Mouse (Mus musculus) spleen, adult 2 months (tissue): Measurements from ENCODE around the gene H2-M10.6. TPM values are rescaled to one million over a fixed set of nuclear protein-coding genes. Genes with fewer than 3 reads are reported as not detected.

ENCODE experiments used
- DNase-seq, 2 experiments: peaks; one replicate each; pipeline versions ENCODE4 v3.0.0 to v3.0.0-alpha.2; 2012 to 2021; ENCODE audit warnings: low spot score in 2 of 2, low read depth in 1 of 2
- H3K27ac ChIP-seq: fragments of 200-500 bp; 2 replicates; pipeline ENCODE4 v1.5.1; 2012; ENCODE audit warnings: low read length, inconsistent platforms; ENCODE audit not compliant: insufficient read depth
- H3K27me3 ChIP-seq: fragments of 200-500 bp; 2 replicates; pipeline ENCODE4 v1.6.1; 2012; ENCODE audit warnings: mild to moderate bottlenecking, moderate library complexity, low read length, inconsistent platforms; ENCODE audit not compliant: control insufficient read depth, insufficient read depth
- H3K36me3 ChIP-seq: fragments of 200-500 bp; 2 replicates; pipeline ENCODE4 v1.6.1; 2012; ENCODE audit warnings: mild to moderate bottlenecking, low read length, inconsistent platforms; ENCODE audit not compliant: control insufficient read depth, insufficient read depth
- H3K4me1 ChIP-seq: fragments of 200-500 bp; 2 replicates; pipeline ENCODE4 v1.6.1; 2011; ENCODE audit warnings: inconsistent platforms; ENCODE audit not compliant: control insufficient read depth, insufficient read depth, insufficient read length
- H3K4me3 ChIP-seq: fragments of 200-500 bp; 2 replicates; pipeline ENCODE4 v1.5.1; 2011; ENCODE audit warnings: mild to moderate bottlenecking, inconsistent platforms; ENCODE audit not compliant: insufficient read depth, insufficient read length; ENCODE audit errors: extremely low read depth
- CTCF ChIP-seq: fragments of 200-500 bp; IDR thresholded peaks from 2 replicates; pipeline ENCODE4 v1.5.1; 2011; ENCODE audit warnings: mild to moderate bottlenecking, inconsistent platforms; ENCODE audit not compliant: insufficient read depth, insufficient read length, insufficient replicate concordance; ENCODE audit errors: extremely low read depth
- POLR2A ChIP-seq: fragments of 200-500 bp; IDR thresholded peaks from 2 replicates; pipeline ENCODE4 v1.6.1; 2011; ENCODE audit warnings: low read depth, low read length, inconsistent platforms
- WGBS: fragments of 180-500 bp; shearing (Covaris S2); methylation state at CpG from one replicate; pipeline ENCODE4 v1.1.7; 2018; 5-methylcytosine and 5-hydroxymethylcytosine counted together
- polyA plus RNA-seq: library from polyadenylated mRNA; depleted of rRNA; stranded (reverse); fragments of >200 nt; gene quantifications from 2 replicates; pipeline ENCODE4 v1.2.3, GENCODE M21; 2012

The H2-M10.6 gene
- polyA plus RNA-seq, 1 experiment, result not detected

- DNase-seq, result no peak
- Histone ChIP-seq H3K4me1 (peaks cover 8% of the 10 kb centered on the region; the same call in 1 of the 2 replicates), H3K36me3 (peaks cover 3% of the 10 kb centered on the region; the same call in 1 of the 2 replicates), H3K27me3 (no peaks in the 10 kb centered on the region), H3K27ac (no peak overlapping the region), H3K4me3 (no peak overlapping the region)
- TF ChIP-seq CTCF (no peak), POLR2A (no peak)
Measured at GRCm38 (mm10) chr17:36840961-36841445, 29.0 kb downstream of the H2-M10.6 start.

DNA sequence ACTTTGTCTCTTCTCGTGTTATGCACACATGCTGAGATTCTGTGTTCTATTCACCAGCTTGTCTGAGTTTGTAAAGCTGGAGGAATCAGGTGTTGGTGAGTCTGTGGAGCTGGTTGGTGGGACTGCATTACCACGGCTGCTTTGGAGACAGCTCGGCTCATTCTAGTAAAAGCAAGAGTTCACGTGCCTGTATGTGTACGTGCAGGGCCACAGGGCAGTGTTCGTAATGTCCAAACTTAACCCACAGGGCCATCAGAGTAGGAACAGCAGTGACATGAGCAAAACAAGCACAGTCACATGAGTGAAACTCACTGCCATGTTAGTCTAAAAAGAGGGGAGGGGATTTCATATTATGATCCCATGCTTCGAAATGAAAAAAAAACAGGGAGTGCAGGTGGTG lies 31.7 kb downstream of the H2-M10.6 start:
- H3K36me3 ChIP-seq, result peaks cover 5% of the 10 kb centered on the region; the same call in 1 of the 2 replicates
- H3K27ac ChIP-seq, result no peak overlapping the region
- no peak for DNase-seq
- H3K27me3 ChIP-seq, result no peaks in the 10 kb centered on the region
- H3K4me1 ChIP-seq, result peaks cover 8% of the 10 kb centered on the region; the same call in 1 of the 2 replicates
- WGBS, result 71% methylated on average over 7 of the region's 7 CpGs
- TF ChIP-seq POLR2A (no peak), CTCF (no peak)
- no peak overlapping the region for H3K4me3 ChIP-seq

- no peak for DNase-seq
- H3K36me3 ChIP-seq, result peaks cover 5% of the 10 kb centered on the region; the same call in 1 of the 2 replicates
- H3K4me3 ChIP-seq, result no peak overlapping the region
- TF ChIP-seq CTCF (no peak), POLR2A (no peak)
- no peak overlapping the region for H3K27ac ChIP-seq
- H3K4me1 ChIP-seq, result peaks cover 8% of the 10 kb centered on the region; the same call in 1 of the 2 replicates
- H3K27me3 ChIP-seq, result no peaks in the 10 kb centered on the region
Measured at GRCm38 (mm10) chr17:36844286-36844719, 32.3 kb downstream of the H2-M10.6 start.

DNA sequence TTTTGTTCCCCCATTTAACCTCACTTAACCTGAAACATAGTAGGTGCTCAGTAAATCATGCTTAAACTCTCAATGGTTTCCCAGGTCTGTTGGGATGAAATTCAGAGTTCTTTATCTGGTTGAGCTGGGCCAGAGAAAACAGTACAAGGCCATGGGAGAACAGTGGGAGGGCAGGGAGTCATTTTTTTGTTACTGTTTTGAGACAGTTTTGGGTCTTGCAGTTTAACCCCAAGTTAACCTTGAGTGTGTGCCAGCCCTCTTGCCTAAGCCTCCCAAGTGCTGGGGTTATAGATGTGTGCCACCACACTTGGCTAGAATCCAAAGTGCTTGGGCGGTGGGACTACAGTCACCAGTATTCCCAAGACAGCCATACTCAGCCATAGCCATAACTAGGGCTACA lies 32.8 kb downstream of the H2-M10.6 start:
- Histone ChIP-seq H3K4me3 (no peak overlapping the region), H3K36me3 (peaks cover 5% of the 10 kb centered on the region; the same call in 1 of the 2 replicates), H3K27me3 (no peaks in the 10 kb centered on the region), H3K4me1 (peaks cover 8% of the 10 kb centered on the region; the same call in 1 of the 2 replicates), H3K27ac (no peak overlapping the region)
- no peak for DNase-seq
- WGBS, result 63% methylated on average over 1 of the region's 1 CpGs
- TF ChIP-seq CTCF (no peak), POLR2A (no peak)

- no peak overlapping the region for H3K27ac ChIP-seq
- TF ChIP-seq CTCF, result no peak
- TF ChIP-seq POLR2A, result no peak
- peaks cover 32% of the 10 kb centered on the region for H3K36me3 ChIP-seq
- H3K27me3 ChIP-seq, result no peaks in the 10 kb centered on the region
- H3K4me3 ChIP-seq, result no peak overlapping the region
- DNase-seq, result no peak
- WGBS, result 80% methylated on average over 5 of the region's 5 CpGs
- peaks cover 8% of the 10 kb centered on the region; the same call in 1 of the 2 replicates for H3K4me1 ChIP-seq
Measured at GRCm38 (mm10) chr17:36848911-36849310, 36.9 kb downstream of the H2-M10.6 start.

GRCm38 (mm10) chr17:36849992-36850391 lies 38.0 kb downstream of the H2-M10.6 start:
- Histone ChIP-seq H3K27me3 (no peaks in the 10 kb centered on the region), H3K27ac (no peak overlapping the region), H3K36me3 (peaks cover 35% of the 10 kb centered on the region), H3K4me3 (no peak overlapping the region), H3K4me1 (peaks cover 4% of the 10 kb centered on the region; the same call in 1 of the 2 replicates)
- TF ChIP-seq POLR2A (no peak), CTCF (no peak)
- 90% methylated on average over 2 of the region's 2 CpGs for WGBS
- DNase-seq, result no peak

DNA sequence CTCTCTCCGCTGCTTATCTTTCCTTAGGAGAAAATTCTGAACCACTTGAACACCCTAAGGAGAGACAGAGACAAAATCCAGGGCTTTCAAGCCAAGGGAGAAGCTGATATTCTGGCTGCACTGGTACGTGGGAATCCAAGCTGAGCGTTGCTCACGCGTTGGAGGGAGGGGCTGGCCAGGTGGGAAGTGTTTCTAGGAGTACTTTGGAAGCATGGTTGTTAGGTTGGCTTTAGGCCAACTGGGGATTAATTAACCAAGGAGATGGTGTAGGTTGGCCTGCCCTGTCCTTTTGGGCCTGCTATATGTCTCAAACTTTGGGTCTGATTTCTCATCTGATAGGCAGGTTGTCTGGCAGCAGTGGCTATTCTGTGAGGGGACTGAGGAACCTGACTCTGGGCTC lies 39.2 kb downstream of the H2-M10.6 start:
- no peak overlapping the region for H3K27ac ChIP-seq

More for the DNA sequence above, 39.2 kb downstream of the H2-M10.6 start:
- peaks cover 39% of the 10 kb centered on the region for H3K36me3 ChIP-seq
- H3K4me1 ChIP-seq, result no peaks in the 10 kb centered on the region
- H3K4me3 ChIP-seq, result no peak overlapping the region
- WGBS, result 98% methylated on average over 5 of the region's 5 CpGs
- TF ChIP-seq POLR2A, result no peak
- no peak for TF ChIP-seq CTCF
- no peak for DNase-seq
- H3K27me3 ChIP-seq, result no peaks in the 10 kb centered on the region
